Mouse (Mus musculus): ENCODE results near the gene Nit2. TPM values are rescaled to one million over a fixed set of nuclear protein-coding genes. Genes with fewer than 3 reads are reported as not detected.

Nit2 gene
- polyA plus RNA-seq, 1 experiment from 2014 or later: 49.0 TPM

DNA sequence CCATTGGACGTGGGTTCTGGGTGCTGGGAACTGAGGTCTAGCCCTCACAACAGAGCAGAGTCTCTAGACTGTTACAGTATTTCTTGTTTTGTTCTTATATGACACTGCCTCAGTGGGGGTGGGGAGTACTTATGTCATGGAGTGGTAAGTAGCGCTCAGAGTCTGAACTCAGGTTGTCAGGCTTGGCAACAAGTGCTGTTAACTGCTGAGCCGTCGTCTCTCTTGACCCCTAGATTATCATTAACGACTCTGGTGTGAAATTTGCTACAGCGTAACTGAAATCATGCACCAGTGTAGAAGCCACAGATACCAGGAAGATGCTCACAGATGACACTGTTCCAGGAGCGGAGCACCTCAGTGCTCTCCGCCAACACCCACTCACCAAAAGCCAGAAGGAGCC lies 4.0 kb upstream of the Nit2 start:
- DNase-seq (ENCODE audit: low spot score): no peak
- no peak for ATAC-seq (ENCODE audit: low FRiP score)

DNA sequence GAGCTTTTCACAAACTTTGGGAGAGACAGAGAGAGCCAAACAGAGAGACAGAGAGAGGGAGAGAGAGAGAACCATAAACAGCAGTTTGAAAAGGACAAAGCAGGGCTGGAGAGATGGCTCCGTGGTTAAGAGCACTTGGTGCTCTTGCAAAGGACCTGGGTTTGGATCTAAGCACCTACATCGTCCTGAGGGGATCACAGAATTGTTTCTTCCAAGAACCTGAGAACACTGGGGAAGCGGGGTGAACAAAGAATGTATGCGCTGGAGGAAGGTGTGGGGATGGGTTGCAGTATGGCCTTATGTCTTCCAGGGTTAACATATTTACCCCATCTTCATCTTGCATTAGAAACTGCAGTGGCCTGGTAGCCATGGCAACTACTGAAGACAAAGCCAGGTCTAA lies 1.1 kb upstream of the Nit2 start:
- Histone ChIP-seq H3K4me1 (replicated peaks; ENCODE audit: control insufficient read depth, insufficient read depth, low read length) (no peaks in the 10 kb centered on the region), H3K4me3 (ENCODE audit: low read depth, low read length) (no peak overlapping the region; the same call in 1 of the 2 replicates), H3K9me3 (ENCODE audit: control insufficient read depth, low read length) (no peaks in the 10 kb centered on the region), H3K27me3 (ENCODE audit: control insufficient read depth, insufficient read depth, low read length) (no peaks in the 10 kb centered on the region), H3K9ac (ENCODE audit: low read depth, low read length) (no peak overlapping the region), H3K4me2 (replicated peaks; ENCODE audit: low read depth, low read length) (no peak overlapping the region), H3K36me3 (ENCODE audit: control insufficient read depth, insufficient read depth, low read length) (0 out of 2 replicates have a peak, but pooled peaks cover 5% of the 10 kb centered on the region), H3K27ac (ENCODE audit: low read depth, low read length) (no peak overlapping the region)
- WGBS: 55% methylated on average over 4 of the region's 4 CpGs
- ATAC-seq (ENCODE audit: low FRiP score): no peak
- peak; percentile 19 for DNase-seq (ENCODE audit: low spot score)

More for the DNA sequence above, 4.0 kb upstream of the Nit2 start:
- Histone ChIP-seq H3K4me3 (ENCODE audit: low read depth, low read length) (no peak overlapping the region), H3K9ac (ENCODE audit: low read depth, low read length) (no peak overlapping the region), H3K9me3 (ENCODE audit: control insufficient read depth, low read length) (no peaks in the 10 kb centered on the region), H3K4me2 (replicated peaks; ENCODE audit: low read depth, low read length) (no peak overlapping the region), H3K4me1 (replicated peaks; ENCODE audit: control insufficient read depth, insufficient read depth, low read length) (no peaks in the 10 kb centered on the region), H3K27me3 (ENCODE audit: control insufficient read depth, insufficient read depth, low read length) (no peaks in the 10 kb centered on the region), H3K27ac (ENCODE audit: low read depth, low read length) (no peak overlapping the region), H3K36me3 (ENCODE audit: control insufficient read depth, insufficient read depth, low read length) (0 out of 2 replicates have a peak, but pooled peaks cover 5% of the 10 kb centered on the region)
- 93% methylated on average over 8 of the region's 8 CpGs for WGBS

DNA sequence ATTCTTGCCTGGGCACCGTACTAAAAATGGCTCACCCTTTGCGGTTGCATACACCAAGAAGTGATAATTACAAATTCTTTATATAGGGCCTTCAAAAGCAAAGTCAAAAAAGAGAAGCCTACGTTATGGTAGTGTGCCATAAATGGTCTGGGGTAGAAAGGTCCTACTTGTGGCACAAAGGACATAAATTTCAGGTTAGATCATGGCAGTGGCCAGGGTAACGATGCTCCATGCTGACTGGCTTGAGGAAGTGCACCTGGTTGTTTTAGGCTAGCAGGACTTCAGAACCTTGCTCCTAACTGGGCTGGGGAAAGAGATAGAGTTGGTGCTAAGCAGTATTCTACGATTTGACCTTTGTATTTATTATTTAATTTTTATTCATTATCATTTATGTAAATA lies 372 bp upstream of the Nit2 start:
- H3K27me3 ChIP-seq (ENCODE audit: control insufficient read depth, insufficient read depth, low read length): no peaks in the 10 kb centered on the region
- ATAC-seq (ENCODE audit: low FRiP score) (peak; percentile 57; the same call in 1 of the 2 replicates), DNase-seq (ENCODE audit: low spot score) (no peak)
- H3K4me1 ChIP-seq (replicated peaks; ENCODE audit: control insufficient read depth, insufficient read depth, low read length): no peaks in the 10 kb centered on the region
- peak overlapping the region; percentile 51 for H3K4me2 ChIP-seq (replicated peaks; ENCODE audit: low read depth, low read length)
- H3K36me3 ChIP-seq (ENCODE audit: control insufficient read depth, insufficient read depth, low read length): 0 out of 2 replicates have a peak, but pooled peaks cover 4% of the 10 kb centered on the region
- H3K9me3 ChIP-seq (ENCODE audit: control insufficient read depth, low read length): no peaks in the 10 kb centered on the region
- H3K4me3 ChIP-seq (ENCODE audit: low read depth, low read length): peak overlapping the region; percentile 75
- H3K9ac ChIP-seq (ENCODE audit: low read depth, low read length): peak overlapping the region; percentile 83; the same call in 1 of the 2 replicates
- no peak overlapping the region for H3K27ac ChIP-seq (ENCODE audit: low read depth, low read length)
- WGBS: 39% methylated on average over 5 of the region's 5 CpGs

DNA sequence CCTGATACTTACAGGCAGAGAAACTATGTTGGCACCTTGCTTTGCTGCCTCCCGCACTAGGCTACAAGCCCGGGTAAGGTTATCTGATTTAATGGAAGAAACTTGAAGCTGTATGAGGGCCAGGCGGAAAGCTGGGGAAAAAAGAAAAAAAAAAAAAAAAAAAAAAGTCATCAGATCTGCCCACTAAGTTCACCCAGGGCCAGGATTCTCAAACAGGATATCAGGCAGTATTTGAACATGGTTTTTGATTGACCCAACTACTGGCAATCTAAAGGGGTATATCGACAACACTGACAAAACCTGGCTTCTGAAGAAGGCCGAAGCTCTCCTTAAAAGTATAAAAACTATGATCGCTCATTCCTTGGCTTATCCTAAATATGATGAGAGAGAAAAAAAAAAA lies 1.1 kb downstream of the Nit2 start:
- Histone ChIP-seq H3K4me3 (ENCODE audit: low read depth, low read length) (peak overlapping the region; percentile 75; the same call in 1 of the 2 replicates), H3K9ac (ENCODE audit: low read depth, low read length) (no peak overlapping the region), H3K4me1 (replicated peaks; ENCODE audit: control insufficient read depth, insufficient read depth, low read length) (no peaks in the 10 kb centered on the region), H3K36me3 (ENCODE audit: control insufficient read depth, insufficient read depth, low read length) (0 out of 2 replicates have a peak, but pooled peaks cover under 1% of the 10 kb centered on the region), H3K9me3 (ENCODE audit: control insufficient read depth, low read length) (no peaks in the 10 kb centered on the region), H3K4me2 (replicated peaks; ENCODE audit: low read depth, low read length) (peak overlapping the region; percentile 51), H3K27me3 (ENCODE audit: control insufficient read depth, insufficient read depth, low read length) (no peaks in the 10 kb centered on the region), H3K27ac (ENCODE audit: low read depth, low read length) (no peak overlapping the region)
- 84% methylated on average over 6 of the region's 6 CpGs for WGBS
- ATAC-seq (ENCODE audit: low FRiP score) (no peak), DNase-seq (ENCODE audit: low spot score) (no peak)

DNA sequence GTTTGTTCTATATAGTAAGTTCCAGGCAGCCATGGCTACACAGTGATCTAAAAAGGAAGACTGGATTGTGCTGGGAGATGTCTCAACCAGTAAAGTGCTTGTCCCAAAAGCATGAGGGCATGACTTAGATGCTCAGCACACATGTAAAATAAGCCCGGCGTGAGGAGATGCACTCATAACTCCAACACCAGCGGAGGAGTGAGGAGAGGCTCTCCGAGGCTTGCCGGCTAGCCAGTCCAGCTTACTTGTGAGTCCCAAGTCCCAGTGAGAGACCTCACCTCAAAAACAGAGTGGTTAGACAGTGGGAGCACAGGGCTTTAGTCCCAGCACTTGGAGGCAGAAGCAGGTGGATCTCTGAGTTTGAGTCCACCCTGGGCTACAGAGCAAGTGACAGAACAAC lies 2.0 kb downstream of the Nit2 start:
- 99% methylated on average over 5 of the region's 5 CpGs for WGBS
- Histone ChIP-seq H3K4me2 (replicated peaks; ENCODE audit: low read depth, low read length) (no peak overlapping the region), H3K36me3 (ENCODE audit: control insufficient read depth, insufficient read depth, low read length) (no peaks in the 10 kb centered on the region), H3K27ac (ENCODE audit: low read depth, low read length) (no peak overlapping the region), H3K4me1 (replicated peaks; ENCODE audit: control insufficient read depth, insufficient read depth, low read length) (no peaks in the 10 kb centered on the region), H3K4me3 (ENCODE audit: low read depth, low read length) (no peak overlapping the region), H3K27me3 (ENCODE audit: control insufficient read depth, insufficient read depth, low read length) (no peaks in the 10 kb centered on the region), H3K9me3 (ENCODE audit: control insufficient read depth, low read length) (no peaks in the 10 kb centered on the region), H3K9ac (ENCODE audit: low read depth, low read length) (no peak overlapping the region)
- no peak for ATAC-seq (ENCODE audit: low FRiP score)
- no peak for DNase-seq (ENCODE audit: low spot score)

DNA sequence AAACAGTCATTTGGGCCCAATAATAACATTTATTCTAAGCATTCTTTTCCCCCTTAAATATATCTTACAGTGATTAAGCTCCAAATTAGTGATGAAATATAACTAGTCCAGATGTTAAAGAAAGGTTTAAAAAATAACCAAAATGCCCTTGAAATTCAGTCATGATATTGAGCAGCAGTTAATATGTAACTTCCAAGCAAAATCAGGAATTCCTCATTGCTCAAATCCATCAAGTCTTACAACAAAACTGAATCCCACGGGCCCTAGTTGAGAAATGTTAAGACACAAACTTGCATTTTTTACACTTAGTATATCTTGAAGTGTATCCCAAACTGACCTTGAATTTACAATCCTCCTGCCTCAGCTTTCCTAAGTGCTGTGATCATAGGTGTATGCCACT lies 3.4 kb downstream of the Nit2 start:
- H3K4me2 ChIP-seq (replicated peaks; ENCODE audit: low read depth, low read length): no peak overlapping the region
- H3K27me3 ChIP-seq (ENCODE audit: control insufficient read depth, insufficient read depth, low read length): no peaks in the 10 kb centered on the region
- no peak overlapping the region for H3K27ac ChIP-seq (ENCODE audit: low read depth, low read length)
- no peak for DNase-seq (ENCODE audit: low spot score)
- H3K9me3 ChIP-seq (ENCODE audit: control insufficient read depth, low read length): no peaks in the 10 kb centered on the region
- H3K9ac ChIP-seq (ENCODE audit: low read depth, low read length): no peak overlapping the region
- no peak for ATAC-seq (ENCODE audit: low FRiP score)
- H3K4me1 ChIP-seq (replicated peaks; ENCODE audit: control insufficient read depth, insufficient read depth, low read length): no peaks in the 10 kb centered on the region
- no peak overlapping the region for H3K4me3 ChIP-seq (ENCODE audit: low read depth, low read length)
- no peaks in the 10 kb centered on the region for H3K36me3 ChIP-seq (ENCODE audit: control insufficient read depth, insufficient read depth, low read length)
- 100% methylated on average over 1 of the region's 1 CpGs for WGBS

DNA sequence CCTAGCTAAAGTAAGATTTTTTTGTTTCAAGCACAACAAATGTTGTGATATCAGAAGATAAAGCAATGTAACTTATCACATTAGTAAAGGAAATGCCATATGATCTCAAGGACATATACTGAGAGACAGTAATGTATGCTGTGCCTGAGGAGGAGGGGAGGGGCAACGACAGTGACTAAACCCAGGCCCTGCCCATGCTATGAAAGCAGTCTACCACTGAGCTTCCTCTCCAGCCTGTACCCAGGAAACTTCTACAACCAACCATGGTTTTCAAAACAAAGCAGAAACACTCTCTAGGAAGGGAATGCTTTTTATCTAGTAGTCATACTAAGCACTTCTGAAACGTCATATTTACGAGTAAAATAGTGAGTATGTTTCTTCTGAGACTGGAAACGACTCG lies 4.3 kb downstream of the Nit2 start:
- no peaks in the 10 kb centered on the region for H3K27me3 ChIP-seq (ENCODE audit: control insufficient read depth, insufficient read depth, low read length)
- 87% methylated on average over 5 of the region's 5 CpGs for WGBS
- no peak overlapping the region for H3K4me3 ChIP-seq (ENCODE audit: low read depth, low read length)
- H3K4me1 ChIP-seq (replicated peaks; ENCODE audit: control insufficient read depth, insufficient read depth, low read length): no peaks in the 10 kb centered on the region
- DNase-seq (ENCODE audit: low spot score) (no peak), ATAC-seq (ENCODE audit: low FRiP score) (no peak)
- no peaks in the 10 kb centered on the region for H3K36me3 ChIP-seq (ENCODE audit: control insufficient read depth, insufficient read depth, low read length)
- H3K27ac ChIP-seq (ENCODE audit: low read depth, low read length): no peak overlapping the region
- H3K4me2 ChIP-seq (replicated peaks; ENCODE audit: low read depth, low read length): no peak overlapping the region
- no peak overlapping the region for H3K9ac ChIP-seq (ENCODE audit: low read depth, low read length)
- no peaks in the 10 kb centered on the region for H3K9me3 ChIP-seq (ENCODE audit: control insufficient read depth, low read length)

DNA sequence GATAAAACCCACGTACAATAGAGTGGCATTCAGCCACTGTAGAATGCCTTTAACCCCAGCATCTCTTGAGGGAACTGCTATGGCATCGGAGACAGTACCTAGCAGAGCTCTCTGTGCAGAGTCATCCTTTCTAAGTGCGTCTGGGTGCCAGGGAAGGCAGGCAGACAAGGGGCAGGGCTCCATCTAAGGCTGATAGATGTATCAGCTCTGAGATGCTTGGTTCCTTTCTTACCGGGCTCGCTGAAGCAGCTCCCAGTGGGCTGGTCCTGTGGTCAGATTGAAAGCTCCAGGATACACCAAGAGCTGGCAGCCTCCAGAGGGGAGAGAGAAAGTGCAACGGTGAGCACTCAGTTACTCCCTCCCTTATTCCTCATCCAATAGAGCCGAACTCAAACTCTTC lies 7.3 kb downstream of the Nit2 start:
- Histone ChIP-seq H3K27me3 (ENCODE audit: control insufficient read depth, insufficient read depth, low read length) (no peaks in the 10 kb centered on the region), H3K27ac (ENCODE audit: low read depth, low read length) (no peak overlapping the region), H3K36me3 (ENCODE audit: control insufficient read depth, insufficient read depth, low read length) (no peaks in the 10 kb centered on the region; the same call in 1 of the 2 replicates), H3K9ac (ENCODE audit: low read depth, low read length) (no peak overlapping the region), H3K4me3 (ENCODE audit: low read depth, low read length) (no peak overlapping the region), H3K9me3 (ENCODE audit: control insufficient read depth, low read length) (no peaks in the 10 kb centered on the region), H3K4me2 (replicated peaks; ENCODE audit: low read depth, low read length) (no peak overlapping the region), H3K4me1 (replicated peaks; ENCODE audit: control insufficient read depth, insufficient read depth, low read length) (no peaks in the 10 kb centered on the region)
- ATAC-seq (ENCODE audit: low FRiP score): no peak
- no peak for DNase-seq (ENCODE audit: low spot score)
- WGBS: 74% methylated on average over 7 of the region's 7 CpGs

DNA sequence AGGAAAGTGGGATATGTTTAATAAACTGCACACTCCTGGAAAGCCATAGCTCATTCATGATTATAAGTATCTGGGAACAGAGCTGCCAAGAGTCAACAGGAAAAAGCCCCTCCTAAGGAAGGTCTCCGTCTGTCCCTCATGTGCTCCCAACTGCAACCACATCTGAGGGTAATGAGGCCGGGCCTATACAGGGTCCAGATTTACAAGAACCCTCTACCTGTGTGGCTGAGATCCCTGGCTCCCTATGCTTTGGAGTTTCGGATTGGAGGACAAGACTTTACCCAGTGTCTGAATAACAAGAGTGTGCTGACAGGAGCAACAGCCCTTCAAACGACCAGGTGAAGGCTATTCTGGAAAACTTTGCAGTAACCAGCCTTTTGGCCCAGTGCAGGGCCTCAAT lies 9.4 kb downstream of the Nit2 start:
- Histone ChIP-seq H3K9me3 (ENCODE audit: control insufficient read depth, low read length) (no peaks in the 10 kb centered on the region), H3K4me3 (ENCODE audit: low read depth, low read length) (no peak overlapping the region), H3K9ac (ENCODE audit: low read depth, low read length) (no peak overlapping the region), H3K4me2 (replicated peaks; ENCODE audit: low read depth, low read length) (no peak overlapping the region), H3K4me1 (replicated peaks; ENCODE audit: control insufficient read depth, insufficient read depth, low read length) (no peaks in the 10 kb centered on the region), H3K27me3 (ENCODE audit: control insufficient read depth, insufficient read depth, low read length) (no peaks in the 10 kb centered on the region), H3K36me3 (ENCODE audit: control insufficient read depth, insufficient read depth, low read length) (no peaks in the 10 kb centered on the region; the same call in 1 of the 2 replicates), H3K27ac (ENCODE audit: low read depth, low read length) (no peak overlapping the region)
- ATAC-seq (ENCODE audit: low FRiP score) (no peak), DNase-seq (ENCODE audit: low spot score) (no peak)
- 87% methylated on average over 4 of the region's 4 CpGs for WGBS
